Comparison of ENCODE assay signal across 28 mouse cellular contexts in the genomic region with DNA sequence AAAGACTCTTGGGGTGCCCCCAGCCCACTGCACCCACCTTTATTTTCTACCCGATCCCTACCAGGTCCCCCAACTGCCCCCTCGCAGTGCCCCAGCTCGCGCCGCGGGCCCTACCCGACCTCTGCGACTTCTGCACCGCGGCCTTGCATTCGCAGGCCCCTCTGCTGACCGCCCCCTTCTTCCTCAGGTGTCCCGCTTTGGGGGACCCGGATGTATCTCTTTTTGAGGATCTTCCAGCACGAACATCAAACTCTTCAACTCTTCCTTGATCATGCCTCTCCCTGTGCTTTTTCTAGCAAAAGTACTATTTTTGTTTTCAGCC. TPM values are rescaled to one million over a fixed set of nuclear protein-coding genes. Genes with fewer than 3 reads are reported as not detected.
A peak's percentile ranks its signal among the peaks of the same experiment; 100 is the strongest.
DNase-seq lines count a peak whose midpoint lies in the region; ATAC-seq and TF ChIP-seq lines count a peak whose summit lies in the region.
"Had no signal": no experiment of that assay in that cellular context is flagged by ENCODE, and none has a peak within 500 bp of the region (broad histone marks: within the 10 kb centered on the region; RNA-seq: fewer than 3 reads in every experiment).

No protein-coding gene starts in this region.

- H3K9me3 ChIP-seq in heart, embryonic 10.5 days: peaks cover 8% of the 10 kb centered on the region; the same call in 1 of the 2 replicates
- peaks cover 10% of the 10 kb centered on the region for H3K9me3 ChIP-seq in hindbrain, embryonic 16.5 days (ENCODE audit: control insufficient read depth, low read length)
- no peaks in the 10 kb centered on the region for H3K9me3 ChIP-seq in hindbrain, embryonic 11.5 days (ENCODE audit: control insufficient read depth, low read length)
- peaks cover 6% of the 10 kb centered on the region; the same call in 1 of the 2 replicates for H3K9me3 ChIP-seq in E14TG2a.4 (ENCODE audit: low read length)
- peaks cover 8% of the 10 kb centered on the region for H3K9me3 ChIP-seq in limb, embryonic 10.5 days (replicated peaks)
- H3K9me3 ChIP-seq: heart, embryonic 15.5 days had no signal

- WGBS in heart, embryonic 10.5 days: 65% methylated on average over 15 of the region's 15 CpGs
- WGBS in hindbrain, embryonic 16.5 days: 76% methylated on average over 15 of the region's 15 CpGs
- 68% methylated on average over 15 of the region's 15 CpGs for WGBS in hindbrain, embryonic 11.5 days
- 68% methylated on average over 15 of the region's 15 CpGs for WGBS in limb, embryonic 10.5 days

- H3K36me3 ChIP-seq in heart, embryonic 10.5 days: no peaks in the 10 kb centered on the region
- no peaks in the 10 kb centered on the region for H3K36me3 ChIP-seq in hindbrain, embryonic 16.5 days (ENCODE audit: control insufficient read depth, insufficient read depth, low read length)
- no peaks in the 10 kb centered on the region for H3K36me3 ChIP-seq in hindbrain, embryonic 11.5 days (ENCODE audit: control insufficient read depth, insufficient read depth, low read length)
- H3K36me3 ChIP-seq in E14TG2a.4 (ENCODE audit: insufficient read depth, low read length): no peaks in the 10 kb centered on the region
- H3K36me3 ChIP-seq in limb, embryonic 10.5 days: no peaks in the 10 kb centered on the region
- H3K36me3 ChIP-seq: embryonic facial prominence, embryonic 12.5 days; forebrain, embryonic 12.5 days; heart, embryonic 15.5 days; kidney, embryonic 15.5 days; liver, embryonic 15.5 days had no signal

- TF ChIP-seq CTCF in E14TG2a.4 (conservative IDR thresholded peaks at IDR 0.05; ENCODE audit: low read length): no peak

- peaks cover 38% of the 10 kb centered on the region for H3K27me3 ChIP-seq in heart, embryonic 10.5 days (ENCODE audit: insufficient read depth, poor library complexity, severe bottlenecking)
- peaks cover 7% of the 10 kb centered on the region for H3K27me3 ChIP-seq in hindbrain, embryonic 16.5 days (replicated peaks; ENCODE audit: control insufficient read depth, insufficient read depth, low read length)
- H3K27me3 ChIP-seq in hindbrain, embryonic 11.5 days (ENCODE audit: control insufficient read depth, insufficient read depth, low read length): peaks cover 8% of the 10 kb centered on the region
- H3K27me3 ChIP-seq in E14TG2a.4 (ENCODE audit: insufficient read depth, low read length): peaks cover 56% of the 10 kb centered on the region
- peaks cover 44% of the 10 kb centered on the region for H3K27me3 ChIP-seq in limb, embryonic 10.5 days (ENCODE audit: low read depth, poor library complexity, severe bottlenecking)

- H3K9ac ChIP-seq in hindbrain, embryonic 16.5 days (ENCODE audit: low read depth, low read length): no peak overlapping the region
- no peak overlapping the region for H3K9ac ChIP-seq in hindbrain, embryonic 11.5 days (ENCODE audit: low read depth, low read length)
- H3K9ac ChIP-seq: embryonic facial prominence, embryonic 12.5 days; forebrain, embryonic 12.5 days; heart, embryonic 15.5 days; kidney, embryonic 15.5 days; liver, embryonic 15.5 days had no signal

- no peak for DNase-seq in heart, embryonic 10.5 days (ENCODE audit: low spot score)
- DNase-seq in heart, adult 8-10 months (ENCODE audit: low spot score): no peak
- DNase-seq in hindbrain, embryonic 11.5 days (ENCODE audit: low spot score): no peak
- no peak for DNase-seq in limb, embryonic 10.5 days (ENCODE audit: low spot score)
- DNase-seq in adrenal gland, postnatal 4 days (ENCODE audit: low spot score in 2 of 2): no peak
- no peak for DNase-seq in spleen, postnatal 10 days (ENCODE audit: low spot score in 2 of 2)
- DNase-seq: adrenal gland, adult 8-10 months; cerebellum, adult 18-20 months; kidney, adult 11 months; kidney, postnatal 4 days; layer of hippocampus, adult 9-11 months; liver; lung, postnatal 4 days; right cerebral cortex, postnatal 25 days; spleen, adult 18-20 months; thymus, adult 18-20 months; thymus, postnatal 4 days had no signal

- no peak overlapping the region for H3K27ac ChIP-seq in heart, embryonic 10.5 days
- H3K27ac ChIP-seq in hindbrain, embryonic 16.5 days (ENCODE audit: low read depth, low read length): no peak overlapping the region
- no peak overlapping the region for H3K27ac ChIP-seq in hindbrain, embryonic 11.5 days (ENCODE audit: low read depth, low read length)
- no peak overlapping the region for H3K27ac ChIP-seq in limb, embryonic 10.5 days
- H3K27ac ChIP-seq: embryonic facial prominence, embryonic 12.5 days; forebrain, embryonic 12.5 days; heart, embryonic 15.5 days; kidney, embryonic 15.5 days; liver, embryonic 15.5 days had no signal

- no peak for ATAC-seq in hindbrain, embryonic 16.5 days
- ATAC-seq in hindbrain, embryonic 11.5 days (ENCODE audit: low FRiP score): no peak
- ATAC-seq: activated CD4-positive, CD25-positive, alpha-beta regulatory T cell, adult 4 months had no signal

- H3K4me1 ChIP-seq in heart, embryonic 10.5 days: peaks cover 5% of the 10 kb centered on the region; the same call in 1 of the 2 replicates
- no peaks in the 10 kb centered on the region for H3K4me1 ChIP-seq in hindbrain, embryonic 16.5 days (ENCODE audit: control insufficient read depth, insufficient read depth, low read depth, low read length)
- no peaks in the 10 kb centered on the region for H3K4me1 ChIP-seq in hindbrain, embryonic 11.5 days (replicated peaks; ENCODE audit: control insufficient read depth, insufficient read depth, low read length)
- H3K4me1 ChIP-seq in E14TG2a.4 (replicated peaks; ENCODE audit: low read depth, low read length): peaks cover 6% of the 10 kb centered on the region
- peaks cover 6% of the 10 kb centered on the region; the same call in 1 of the 2 replicates for H3K4me1 ChIP-seq in limb, embryonic 10.5 days
- H3K4me1 ChIP-seq: embryonic facial prominence, embryonic 12.5 days; forebrain, embryonic 12.5 days had no signal

- H3K4me3 ChIP-seq in heart, embryonic 10.5 days: peak overlapping the region; percentile 43; the same call in 1 of the 2 replicates
- no peak overlapping the region; the same call in 1 of the 2 replicates for H3K4me3 ChIP-seq in hindbrain, embryonic 16.5 days (ENCODE audit: low read length)
- H3K4me3 ChIP-seq in hindbrain, embryonic 11.5 days (ENCODE audit: low read depth, low read length): no peak overlapping the region
- H3K4me3 ChIP-seq in E14TG2a.4 (replicated peaks; ENCODE audit: low read length): peak overlapping the region; percentile 26; the same call in 1 of the 2 replicates
- peak overlapping the region; percentile 29 for H3K4me3 ChIP-seq in limb, embryonic 10.5 days
- H3K4me3 ChIP-seq: liver, embryonic 15.5 days had no signal

- H3K4me2 ChIP-seq in hindbrain, embryonic 16.5 days (ENCODE audit: low read length): peak overlapping the region; percentile 52
- H3K4me2 ChIP-seq in hindbrain, embryonic 11.5 days (replicated peaks; ENCODE audit: low read depth, low read length): no peak overlapping the region
- H3K4me2 ChIP-seq: forebrain, embryonic 12.5 days had no signal

RNA-seq across cellular contexts. Expression of gene Zfp541, which starts 0.4 kb away (rescaled TPM):
- not detected in 2 replicates for polyA plus RNA-seq in heart, embryonic 10.5 days (2016; fragmentation: Nextera tagmentation; extraction: Ambion mirVana)
- not detected for total RNA-seq in heart, adult 8-10 months (2022)
- polyA plus RNA-seq in hindbrain, embryonic 16.5 days (2015; fragmentation: Nextera tagmentation; extraction: Ambion mirVana): 0.09 and 0.16 TPM in 2 replicates
- not detected in 2 replicates for polyA plus RNA-seq in hindbrain, embryonic 11.5 days (2014; fragmentation: Nextera tagmentation; extraction: Ambion mirVana)
- polyA plus RNA-seq in limb, embryonic 10.5 days (2016; fragmentation: Nextera tagmentation; extraction: Ambion mirVana): 0.05 TPM in 1 of 2 replicates, not detected in the other
- under 1 TPM; 0.22 to 0.23 TPM for total RNA-seq in adrenal gland, postnatal 4 days (2021)
- total RNA-seq: gastrocnemius, adult 18-20 months; megakaryocyte-erythroid progenitor cell, adult 5-6 weeks; MEL had no signal
- polyA plus RNA-seq: forebrain, embryonic 12.5 days; heart, embryonic 15.5 days; kidney, embryonic 15.5 days; liver, embryonic 15.5 days had no signal

RNA-seq across cellular contexts. Expression of gene Bicra, which starts 14.3 kb away (rescaled TPM):
- polyA plus RNA-seq in heart, embryonic 10.5 days (2016; fragmentation: Nextera tagmentation; extraction: Ambion mirVana): 5.8 and 7.4 TPM in 2 replicates
- total RNA-seq in heart, adult 8-10 months (2022): 1 to 10 TPM; 5.7 to 8.6 (median 7.7) TPM
- 5.0 and 6.9 TPM in 2 replicates for polyA plus RNA-seq in hindbrain, embryonic 16.5 days (2015; fragmentation: Nextera tagmentation; extraction: Ambion mirVana)
- 6.6 and 9.2 TPM in 2 replicates for polyA plus RNA-seq in hindbrain, embryonic 11.5 days (2014; fragmentation: Nextera tagmentation; extraction: Ambion mirVana)
- polyA plus RNA-seq in limb, embryonic 10.5 days (2016; fragmentation: Nextera tagmentation; extraction: Ambion mirVana): 10.6 and 10.8 TPM in 2 replicates
- total RNA-seq in adrenal gland, postnatal 4 days (2021): 10 to 100 TPM; 14.4 to 14.6 TPM

RNA-seq across cellular contexts. Expression of gene Napa, which starts 36.2 kb away (rescaled TPM):
- 182 and 196 TPM in 2 replicates for polyA plus RNA-seq in heart, embryonic 10.5 days (2016; fragmentation: Nextera tagmentation; extraction: Ambion mirVana)
- 100 to 1,000 TPM in 1 of 4 experiments, 10 to 100 TPM in 3; 76.5 to 101 (median 84.9) TPM for total RNA-seq in heart, adult 8-10 months (2022)
- 236 and 255 TPM in 2 replicates for polyA plus RNA-seq in hindbrain, embryonic 16.5 days (2015; fragmentation: Nextera tagmentation; extraction: Ambion mirVana)
- polyA plus RNA-seq in hindbrain, embryonic 11.5 days (2014; fragmentation: Nextera tagmentation; extraction: Ambion mirVana): 176 and 177 TPM in 2 replicates
- 197 and 216 TPM in 2 replicates for polyA plus RNA-seq in limb, embryonic 10.5 days (2016; fragmentation: Nextera tagmentation; extraction: Ambion mirVana)
- total RNA-seq in adrenal gland, postnatal 4 days (2021): 100 to 1,000 TPM; 130 to 136 TPM

RNA-seq across cellular contexts. Expression of gene Kptn, which starts 57.6 kb away (rescaled TPM):
- 31.6 and 34.9 TPM in 2 replicates for polyA plus RNA-seq in heart, embryonic 10.5 days (2016; fragmentation: Nextera tagmentation; extraction: Ambion mirVana)
- 10 to 100 TPM; 20.1 to 25.7 (median 23.5) TPM for total RNA-seq in heart, adult 8-10 months (2022)
- 48.3 and 49.8 TPM in 2 replicates for polyA plus RNA-seq in hindbrain, embryonic 16.5 days (2015; fragmentation: Nextera tagmentation; extraction: Ambion mirVana)
- polyA plus RNA-seq in hindbrain, embryonic 11.5 days (2014; fragmentation: Nextera tagmentation; extraction: Ambion mirVana): 21.7 and 23.1 TPM in 2 replicates
- polyA plus RNA-seq in limb, embryonic 10.5 days (2016; fragmentation: Nextera tagmentation; extraction: Ambion mirVana): 26.9 and 27.0 TPM in 2 replicates
- 10 to 100 TPM; 29.1 to 29.3 TPM for total RNA-seq in adrenal gland, postnatal 4 days (2021)

Comparison
In these comparisons a context has a peak if more than half of its experiments do, and no peak if none do; other contexts are left out.
1. H3K4me3 ChIP-seq: peak in heart, embryonic 10.5 days (single experiment), E14TG2a.4 (single experiment) and limb, embryonic 10.5 days (single experiment); none in hindbrain, embryonic 16.5 days (single experiment) and hindbrain, embryonic 11.5 days (single experiment).